Mouse (Mus musculus): ENCODE results near the gene Myh9.
"Not testable (repeated sequence)": the region's sequence is repeated elsewhere in the genome, so short reads cannot be mapped to it uniquely, and the experiment has no call there.

- not testable (repeated sequence) for TF ChIP-seq MAFK (IDR thresholded peaks at IDR 0.05; ENCODE audit: insufficient read depth, low read depth, low read length); ZC3H11A (IDR thresholded peaks at IDR 0.05; ENCODE audit: borderline replicate concordance, low read depth, low read length); CHD2 (IDR thresholded peaks at IDR 0.05; ENCODE audit: low read depth, low read length)
Observed at GRCm38 (mm10) chr15:77718240-77718639, 123.7 kb downstream of the Myh9 start.

Measured in ES-E14 (cell line).